Mouse (Mus musculus): ENCODE results near the gene Abraxas1.

GRCm38 (mm10) chr5:100847143-100847542, 26.4 kb upstream of the Abraxas1 start:
- TF ChIP-seq CTCF (conservative IDR thresholded peaks at IDR 0.05; ENCODE audit: insufficient read depth, insufficient read length, low read depth, low read length) (no peak), POLR2A (IDR thresholded peaks at IDR 0.05; ENCODE audit: low read depth, low read length) (no peak)
